Mouse (Mus musculus): ENCODE results near the gene Large2. TPM values are rescaled to one million over a fixed set of nuclear protein-coding genes. Genes with fewer than 3 reads are reported as not detected.
A peak's percentile ranks its signal among the peaks of the same experiment; 100 is the strongest.

Gene Large2
- polyA plus RNA-seq, 1 experiment from 2014 or later, result 0.74 TPM

DNA sequence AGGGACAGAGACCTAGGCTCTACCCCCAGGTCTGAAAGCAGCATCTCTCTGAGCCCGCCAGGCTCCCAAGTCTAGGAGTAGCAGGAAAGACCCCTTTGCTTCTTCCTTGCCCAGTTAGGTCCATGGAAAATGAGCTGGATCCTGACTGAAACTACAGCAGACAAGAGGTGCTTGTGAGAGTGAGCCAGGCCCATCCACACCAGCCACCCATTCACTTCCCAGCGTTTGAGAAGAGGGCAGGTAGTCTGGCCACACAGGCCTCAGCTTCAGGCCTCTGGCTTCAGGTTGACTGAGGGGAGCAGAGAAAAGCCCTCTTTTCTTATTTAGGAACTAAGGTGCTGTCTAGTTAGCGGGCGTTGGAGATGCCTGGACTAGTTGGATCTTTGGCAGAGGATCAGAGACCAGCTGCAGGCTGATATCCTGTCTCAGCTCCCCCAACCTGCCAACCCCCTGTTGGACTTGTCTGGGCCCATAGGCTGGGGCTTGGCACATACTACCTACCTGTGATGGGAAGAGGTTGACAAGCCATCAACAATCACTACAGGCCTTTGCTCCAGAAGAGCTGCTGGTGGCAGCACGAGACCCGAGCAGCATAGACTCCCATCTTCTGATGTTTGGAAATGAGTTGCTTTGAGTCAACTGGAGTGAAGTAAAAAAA, 12.0 kb downstream of the Large2 start:
- no peak for ATAC-seq (ENCODE audit: low read depth)
- no peak overlapping the region for H3K9ac ChIP-seq
- H3K27me3 ChIP-seq, result no peaks in the 10 kb centered on the region
- H3K4me2 ChIP-seq, result no peak overlapping the region
- H3K36me3 ChIP-seq, result peaks cover 59% of the 10 kb centered on the region
- H3K9me3 ChIP-seq, result no peaks in the 10 kb centered on the region
- 95% methylated on average over 6 of the region's 6 CpGs for WGBS
- peaks cover 15% of the 10 kb centered on the region for H3K4me1 ChIP-seq (replicated peaks)
- H3K27ac ChIP-seq (replicated peaks), result no peak overlapping the region
- H3K4me3 ChIP-seq, result no peak overlapping the region

- Histone ChIP-seq H3K36me3 (peaks cover 68% of the 10 kb centered on the region), H3K4me2 (no peak overlapping the region), H3K4me3 (no peak overlapping the region), H3K4me1 (replicated peaks) (peaks cover 15% of the 10 kb centered on the region), H3K9me3 (no peaks in the 10 kb centered on the region), H3K27ac (replicated peaks) (no peak overlapping the region), H3K27me3 (no peaks in the 10 kb centered on the region), H3K9ac (no peak overlapping the region)
- WGBS, result 87% methylated on average over 8 of the region's 8 CpGs
- no peak for ATAC-seq (ENCODE audit: low read depth)
Measured at GRCm38 (mm10) chr2:92361795-92362194, 12.9 kb downstream of the Large2 start.

- no peak overlapping the region for H3K4me2 ChIP-seq
- no peak overlapping the region for H3K4me3 ChIP-seq
- H3K9ac ChIP-seq, result no peak overlapping the region
- H3K27ac ChIP-seq (replicated peaks), result peak overlapping the region; percentile 83
- peak; percentile 72 for ATAC-seq (ENCODE audit: low read depth)
- no peaks in the 10 kb centered on the region for H3K27me3 ChIP-seq
- H3K36me3 ChIP-seq, result peaks cover 74% of the 10 kb centered on the region
- peaks cover 15% of the 10 kb centered on the region for H3K4me1 ChIP-seq (replicated peaks)
- 13% methylated on average over 12 of the region's 12 CpGs for WGBS
- H3K9me3 ChIP-seq, result no peaks in the 10 kb centered on the region
Measured at GRCm38 (mm10) chr2:92360893-92361292, 13.8 kb downstream of the Large2 start.

- H3K4me1 ChIP-seq (replicated peaks), result peaks cover 15% of the 10 kb centered on the region
- H3K4me3 ChIP-seq, result no peak overlapping the region
- peak; percentile 86 for ATAC-seq (ENCODE audit: low read depth)
- no peak overlapping the region for H3K4me2 ChIP-seq
- 54% methylated on average over 25 of the region's 25 CpGs for WGBS
- H3K27me3 ChIP-seq, result no peaks in the 10 kb centered on the region
- no peaks in the 10 kb centered on the region for H3K9me3 ChIP-seq
- peaks cover 78% of the 10 kb centered on the region for H3K36me3 ChIP-seq
- H3K27ac ChIP-seq (replicated peaks), result peak overlapping the region; percentile 83
- no peak overlapping the region for H3K9ac ChIP-seq
Measured at GRCm38 (mm10) chr2:92360186-92360823, 14.4 kb downstream of the Large2 start.

- Histone ChIP-seq H3K36me3 (peaks cover 76% of the 10 kb centered on the region), H3K4me2 (no peak overlapping the region), H3K4me3 (no peak overlapping the region), H3K9me3 (no peaks in the 10 kb centered on the region), H3K27me3 (no peaks in the 10 kb centered on the region), H3K4me1 (replicated peaks) (peaks cover 15% of the 10 kb centered on the region), H3K27ac (replicated peaks) (no peak overlapping the region), H3K9ac (no peak overlapping the region)
- ATAC-seq (ENCODE audit: low read depth), result no peak
- 87% methylated on average over 2 of the region's 2 CpGs for WGBS
Measured at GRCm38 (mm10) chr2:92359301-92359700, 15.4 kb downstream of the Large2 start.

DNA sequence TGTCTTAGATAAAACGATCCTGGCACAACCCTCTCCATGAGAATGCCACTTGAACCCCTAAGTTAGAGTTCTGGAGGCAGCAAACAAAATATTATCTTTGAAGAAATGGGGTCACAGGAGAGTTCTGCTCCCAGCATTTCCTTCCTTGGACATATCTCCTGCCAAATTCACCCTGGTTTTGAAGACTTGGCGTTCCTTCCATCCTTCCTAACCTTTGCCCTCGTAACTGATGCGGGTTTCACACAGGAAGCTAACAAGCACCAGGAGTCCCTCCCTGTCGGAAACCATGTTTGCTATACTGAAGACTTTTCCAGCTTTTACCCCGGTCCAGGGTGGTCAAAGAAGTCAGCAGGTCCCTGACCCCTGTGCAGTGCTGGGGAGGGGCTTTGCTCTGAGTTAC, 20.4 kb downstream of the Large2 start:
- no peaks in the 10 kb centered on the region for H3K9me3 ChIP-seq
- WGBS, result 77% methylated on average over 6 of the region's 6 CpGs
- H3K4me3 ChIP-seq, result no peak overlapping the region
- H3K27ac ChIP-seq (replicated peaks), result no peak overlapping the region
- peaks cover 81% of the 10 kb centered on the region for H3K36me3 ChIP-seq
- no peak overlapping the region for H3K4me2 ChIP-seq
- H3K27me3 ChIP-seq, result no peaks in the 10 kb centered on the region
- no peak overlapping the region for H3K9ac ChIP-seq
- ATAC-seq (ENCODE audit: low read depth), result no peak
- H3K4me1 ChIP-seq (replicated peaks), result 0 out of 2 replicates have a peak, but pooled peaks cover 6% of the 10 kb centered on the region

GRCm38 (mm10) chr2:92353402-92353801, 21.3 kb downstream of the Large2 start:
- Histone ChIP-seq H3K9me3 (no peaks in the 10 kb centered on the region), H3K36me3 (peaks cover 81% of the 10 kb centered on the region), H3K9ac (no peak overlapping the region), H3K4me3 (no peak overlapping the region), H3K4me2 (no peak overlapping the region), H3K27me3 (no peaks in the 10 kb centered on the region), H3K27ac (replicated peaks) (no peak overlapping the region), H3K4me1 (replicated peaks) (0 out of 2 replicates have a peak, but pooled peaks cover 6% of the 10 kb centered on the region)
- no peak for ATAC-seq (ENCODE audit: low read depth)
- 44% methylated on average over 5 of the region's 5 CpGs for WGBS

DNA sequence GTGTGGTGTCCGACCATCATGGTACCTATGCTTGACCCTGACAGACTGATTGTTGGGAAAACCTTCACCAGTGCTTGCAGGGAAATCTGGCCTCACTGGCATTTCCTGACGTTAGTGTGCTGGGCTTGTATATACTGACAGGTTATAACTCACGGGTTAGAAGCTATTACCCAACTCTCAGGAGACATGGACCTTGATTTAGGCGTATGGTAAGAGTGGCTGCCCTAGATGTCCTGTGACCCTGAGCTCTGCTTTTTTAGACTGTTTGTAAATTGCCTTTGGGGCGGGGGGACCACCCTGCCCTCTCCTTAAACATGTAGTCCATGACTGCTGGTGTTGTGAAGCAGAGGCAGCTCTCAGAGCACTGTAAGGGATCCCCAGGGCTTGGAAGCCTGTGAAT, 24.0 kb downstream of the Large2 start:
- no peak for ATAC-seq (ENCODE audit: low read depth)
- Histone ChIP-seq H3K9ac (no peak overlapping the region), H3K36me3 (peaks cover 77% of the 10 kb centered on the region), H3K27me3 (no peaks in the 10 kb centered on the region), H3K4me2 (no peak overlapping the region), H3K4me1 (replicated peaks) (0 out of 2 replicates have a peak, but pooled peaks cover 6% of the 10 kb centered on the region), H3K4me3 (no peak overlapping the region), H3K9me3 (no peaks in the 10 kb centered on the region), H3K27ac (replicated peaks) (no peak overlapping the region)
- 71% methylated on average over 5 of the region's 5 CpGs for WGBS

- 77% methylated on average over 6 of the region's 6 CpGs for WGBS
- H3K4me1 ChIP-seq (replicated peaks), result 0 out of 2 replicates have a peak, but pooled peaks cover 6% of the 10 kb centered on the region
Measured at GRCm38 (mm10) chr2:92349589-92350425, 24.9 kb downstream of the Large2 start.

GRCm38 (mm10) chr2:92347191-92347590, 27.5 kb downstream of the Large2 start:
- no peak overlapping the region for H3K27ac ChIP-seq (replicated peaks)
- H3K36me3 ChIP-seq, result peaks cover 77% of the 10 kb centered on the region
- H3K27me3 ChIP-seq, result no peaks in the 10 kb centered on the region
- 0 out of 2 replicates have a peak, but pooled peaks cover 6% of the 10 kb centered on the region for H3K4me1 ChIP-seq (replicated peaks)
- no peak overlapping the region for H3K4me3 ChIP-seq
- WGBS, result 77% methylated on average over 2 of the region's 2 CpGs
- no peaks in the 10 kb centered on the region for H3K9me3 ChIP-seq
- H3K9ac ChIP-seq, result no peak overlapping the region
- H3K4me2 ChIP-seq, result no peak overlapping the region
- ATAC-seq (ENCODE audit: low read depth), result no peak

More at GRCm38 (mm10) chr2:92349589-92350425, 24.9 kb downstream of the Large2 start:
- H3K4me2 ChIP-seq, result no peak overlapping the region
- H3K9ac ChIP-seq, result no peak overlapping the region
- no peak overlapping the region for H3K4me3 ChIP-seq
- no peak for ATAC-seq (ENCODE audit: low read depth)
- H3K36me3 ChIP-seq, result peaks cover 81% of the 10 kb centered on the region
- no peak overlapping the region for H3K27ac ChIP-seq (replicated peaks)
- H3K9me3 ChIP-seq, result no peaks in the 10 kb centered on the region
- H3K27me3 ChIP-seq, result no peaks in the 10 kb centered on the region

DNA sequence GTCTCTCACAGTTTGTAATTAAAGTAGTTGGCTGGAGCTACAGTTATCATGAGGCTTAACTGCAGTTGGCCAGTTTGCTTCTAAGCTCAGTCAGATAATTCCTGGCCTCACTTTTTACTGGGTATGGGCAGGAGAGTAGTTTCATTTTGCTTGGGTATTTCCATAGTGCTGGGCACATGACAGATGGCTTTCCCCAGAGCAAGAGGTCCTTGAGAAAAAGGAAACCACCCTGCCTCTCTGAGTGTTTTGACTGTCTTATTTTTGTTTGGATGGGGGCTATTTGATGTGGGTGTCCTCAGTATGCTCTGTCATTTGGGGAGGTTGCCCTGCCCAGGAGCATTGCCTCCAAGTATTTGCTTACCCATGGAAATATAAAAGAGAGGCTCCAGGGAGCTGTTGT, 32.3 kb downstream of the Large2 start:
- ATAC-seq (ENCODE audit: low read depth), result no peak
- no peaks in the 10 kb centered on the region for H3K4me1 ChIP-seq (replicated peaks)
- H3K27ac ChIP-seq (replicated peaks), result no peak overlapping the region
- H3K36me3 ChIP-seq, result peaks cover 53% of the 10 kb centered on the region
- H3K4me3 ChIP-seq, result no peak overlapping the region
- H3K27me3 ChIP-seq, result no peaks in the 10 kb centered on the region
- H3K9ac ChIP-seq, result no peak overlapping the region
- no peak overlapping the region for H3K4me2 ChIP-seq
- H3K9me3 ChIP-seq, result no peaks in the 10 kb centered on the region

- H3K9me3 ChIP-seq, result no peaks in the 10 kb centered on the region
- peaks cover 69% of the 10 kb centered on the region for H3K36me3 ChIP-seq
- 95% methylated on average over 2 of the region's 2 CpGs for WGBS
- no peak overlapping the region for H3K27ac ChIP-seq (replicated peaks)
- ATAC-seq (ENCODE audit: low read depth), result no peak
- H3K4me1 ChIP-seq (replicated peaks), result no peaks in the 10 kb centered on the region
- no peak overlapping the region for H3K9ac ChIP-seq
- H3K27me3 ChIP-seq, result no peaks in the 10 kb centered on the region
- H3K4me2 ChIP-seq, result no peak overlapping the region
- H3K4me3 ChIP-seq, result no peak overlapping the region
Measured at GRCm38 (mm10) chr2:92331871-92332270, 42.8 kb downstream of the Large2 start.

All from neural tube, embryonic 13.5 days (tissue).